ENCODE assay signal across 14 mouse cellular contexts in the genomic region with DNA sequence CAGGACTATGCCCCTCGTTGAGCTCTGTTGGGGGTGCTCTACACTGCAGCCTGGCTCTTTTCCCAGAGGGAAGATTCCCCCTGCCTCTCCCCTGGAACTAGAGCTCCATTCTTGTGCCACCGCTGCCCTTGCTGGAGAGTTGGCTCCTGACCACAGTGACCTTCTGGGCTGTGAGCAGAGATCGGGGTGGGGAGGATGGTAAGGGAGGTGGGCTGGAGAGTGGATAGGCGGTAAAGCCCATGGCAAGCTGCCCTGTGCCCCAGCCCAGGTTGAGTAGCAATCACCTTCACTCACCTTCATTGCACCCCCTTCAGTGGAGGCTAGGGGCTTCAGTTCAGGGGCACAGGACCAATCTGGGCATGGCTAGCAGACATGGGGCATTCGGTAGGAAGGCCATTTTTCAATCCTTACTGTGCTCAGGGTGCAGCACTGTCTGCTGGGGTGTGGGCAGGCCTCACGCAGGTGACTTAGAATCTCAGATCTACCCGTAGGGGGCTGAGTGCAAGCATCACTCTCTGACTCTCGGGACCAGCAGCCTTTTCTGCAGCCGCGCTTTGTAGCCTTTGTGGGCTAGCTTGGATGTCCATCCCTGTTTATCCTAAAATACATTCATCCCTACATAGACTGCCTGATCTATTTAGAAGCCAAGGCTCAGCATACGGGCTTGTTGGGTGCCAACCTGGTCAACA. TPM values are rescaled to one million over a fixed set of nuclear protein-coding genes. Genes with fewer than 3 reads are reported as not detected.
DNase-seq lines count a peak whose midpoint lies in the region; ATAC-seq lines count a peak whose summit lies in the region.
"Had no signal": no experiment of that assay in that cellular context is flagged by ENCODE, and none has a peak within 500 bp of the region (broad histone marks: within the 10 kb centered on the region; RNA-seq: fewer than 3 reads in every experiment).

No protein-coding gene starts in this region.

- peak overlapping the region; percentile 85 for H3K4me3 ChIP-seq in forebrain, embryonic 13.5 days
- peak overlapping the region; percentile 88 for H3K4me3 ChIP-seq in neural tube, embryonic 13.5 days
- H3K4me3 ChIP-seq: heart, embryonic 13.5 days had no signal

- DNase-seq in cerebellum, adult 11 months, result peak; percentile 56
- no peak for DNase-seq in cerebellum, postnatal 4 days (ENCODE audit: low spot score in 2 of 2)
- peak; percentile 29 for DNase-seq in left cerebral cortex, adult 11 months (ENCODE audit: low spot score)
- no peak for DNase-seq in ovary, postnatal 36 days (ENCODE audit: low spot score)
- no peak for DNase-seq in embryo, embryonic 11 days
- no peak for DNase-seq in adrenal gland, postnatal 10 days
- DNase-seq: kidney, adult 2 months; lung, embryonic 14.5 days had no signal

- peaks cover 14% of the 10 kb centered on the region for H3K27me3 ChIP-seq in forebrain, embryonic 13.5 days
- H3K27me3 ChIP-seq in neural tube, embryonic 13.5 days, result peaks cover 14% of the 10 kb centered on the region; the same call in 1 of the 2 replicates

- peaks cover 11% of the 10 kb centered on the region; the same call in 1 of the 2 replicates for H3K36me3 ChIP-seq in forebrain, embryonic 13.5 days (ENCODE audit: poor library complexity, severe bottlenecking)
- 0 out of 2 replicates have a peak, but pooled peaks cover 7% of the 10 kb centered on the region for H3K36me3 ChIP-seq in neural tube, embryonic 13.5 days
- H3K36me3 ChIP-seq: G1E; heart, embryonic 13.5 days had no signal

- H3K27ac ChIP-seq in forebrain, embryonic 13.5 days, result peak overlapping the region; percentile 99
- H3K27ac ChIP-seq in neural tube, embryonic 13.5 days (replicated peaks), result peak overlapping the region; percentile 99
- H3K27ac ChIP-seq: heart, embryonic 13.5 days had no signal

- H3K4me2 ChIP-seq in forebrain, embryonic 13.5 days, result peak overlapping the region; percentile 77
- H3K4me2 ChIP-seq in neural tube, embryonic 13.5 days, result peak overlapping the region; percentile 74
- H3K4me2 ChIP-seq: heart, embryonic 13.5 days; lung, embryonic 14.5 days had no signal

- peaks cover 49% of the 10 kb centered on the region for H3K4me1 ChIP-seq in forebrain, embryonic 13.5 days
- peaks cover 64% of the 10 kb centered on the region for H3K4me1 ChIP-seq in neural tube, embryonic 13.5 days (replicated peaks)

- no peaks in the 10 kb centered on the region for H3K9me3 ChIP-seq in forebrain, embryonic 13.5 days (replicated peaks)
- H3K9me3 ChIP-seq in neural tube, embryonic 13.5 days, result no peaks in the 10 kb centered on the region
- H3K9me3 ChIP-seq: heart, embryonic 13.5 days had no signal

- peak overlapping the region; percentile 98 for H3K9ac ChIP-seq in forebrain, embryonic 13.5 days
- H3K9ac ChIP-seq in neural tube, embryonic 13.5 days, result peak overlapping the region; percentile 100
- H3K9ac ChIP-seq: heart, embryonic 13.5 days; lung, embryonic 14.5 days had no signal

- ATAC-seq in forebrain, embryonic 13.5 days, result no peak
- ATAC-seq in neural tube, embryonic 13.5 days (ENCODE audit: low read depth), result no peak

- 81% methylated on average over 11 of the region's 11 CpGs for WGBS in forebrain, embryonic 13.5 days
- WGBS in neural tube, embryonic 13.5 days, result 71% methylated on average over 11 of the region's 11 CpGs

RNA-seq across cellular contexts. Expression of a gene that starts 24.8 kb away (rescaled TPM):
- 25.3 and 33.1 TPM in 2 replicates for polyA plus RNA-seq in forebrain, embryonic 13.5 days (2015; fragmentation: Nextera tagmentation; extraction: Ambion mirVana)
- 50.7 and 55.9 TPM in 2 replicates for polyA plus RNA-seq in neural tube, embryonic 13.5 days (2015; fragmentation: Nextera tagmentation; extraction: Ambion mirVana)
- total RNA-seq in adrenal gland, postnatal 10 days (2021), result 10 to 100 TPM; 44.8 to 55.9 TPM

RNA-seq across cellular contexts. Expression of a gene that starts 32.8 kb away (rescaled TPM):
- 0.14 and 0.25 TPM in 2 replicates for polyA plus RNA-seq in forebrain, embryonic 13.5 days (2015; fragmentation: Nextera tagmentation; extraction: Ambion mirVana)
- polyA plus RNA-seq in neural tube, embryonic 13.5 days (2015; fragmentation: Nextera tagmentation; extraction: Ambion mirVana), result 0.43 and 0.60 TPM in 2 replicates
- total RNA-seq in adrenal gland, postnatal 10 days (2021), result not detected
- total RNA-seq: common myeloid progenitor, adult 5-6 weeks; G1E; left cerebral cortex, postnatal 36 days had no signal
- polyA plus RNA-seq: G1E; kidney, adult 2 months had no signal

RNA-seq across cellular contexts. Expression of a gene that starts 58.5 kb away (rescaled TPM):
- polyA plus RNA-seq in forebrain, embryonic 13.5 days (2015; fragmentation: Nextera tagmentation; extraction: Ambion mirVana), result 53.3 and 53.8 TPM in 2 replicates
- polyA plus RNA-seq in neural tube, embryonic 13.5 days (2015; fragmentation: Nextera tagmentation; extraction: Ambion mirVana), result 88.1 and 106 TPM in 2 replicates
- 10 to 100 TPM in 1 of 2 experiments, 1 to 10 TPM in 1; 7.6 to 10.4 TPM for total RNA-seq in adrenal gland, postnatal 10 days (2021)
- total RNA-seq: common myeloid progenitor, adult 5-6 weeks; G1E had no signal
- polyA plus RNA-seq: G1E had no signal

Comparison
In these comparisons a context has a peak if more than half of its experiments do, and no peak if none do; other contexts are left out.
1. DNase-seq: peak in cerebellum, adult 11 months (single experiment) and left cerebral cortex, adult 11 months (single experiment); none in cerebellum, postnatal 4 days (0 of 2), ovary, postnatal 36 days (single experiment), embryo, embryonic 11 days (single experiment) and adrenal gland, postnatal 10 days (single experiment).